Mouse (Mus musculus) intestine, embryonic 14.5 days (tissue): Measurements from ENCODE around the gene Hpse2. TPM values are rescaled to one million over a fixed set of nuclear protein-coding genes. Genes with fewer than 3 reads are reported as not detected.
A peak's percentile ranks its signal among the peaks of the same experiment; 100 is the strongest.

Experiments
- ATAC-seq: fragments of 200-750 bp; cut with Nextera tagmentation; replicated peaks from 2 replicates; pipeline ENCODE4 v1.8.0; 2017; ENCODE audit warnings: low read depth, moderate number of reproducible peaks, moderate TSS enrichment, moderate library complexity; ENCODE audit not compliant: low FRiP score, low TSS enrichment
- DNase-seq: peaks from one replicate; pipeline ENCODE4 v3.0.0-alpha.2; 2018; ENCODE audit warnings: low spot score
- H3K27ac ChIP-seq: fragments of 300-500 bp; sonication (generic); 2 replicates; pipeline ENCODE4 v1.5.1; 2014; ENCODE audit warnings: low read depth, mild to moderate bottlenecking, control low read depth
- H3K27me3 ChIP-seq: fragments of 300-500 bp; sonication (generic); replicated peaks from 2 replicates; pipeline ENCODE4 v1.6.1; 2014; ENCODE audit warnings: low read length, control low read depth; ENCODE audit not compliant: control insufficient read depth, insufficient read depth
- H3K36me3 ChIP-seq: fragments of 300-500 bp; sonication (generic); 2 replicates; pipeline ENCODE4 v1.6.1; 2014; ENCODE audit warnings: low read length, control low read depth; ENCODE audit not compliant: control insufficient read depth, insufficient read depth
- H3K4me1 ChIP-seq: fragments of 300-500 bp; sonication (generic); replicated peaks from 2 replicates; pipeline ENCODE4 v1.6.1; 2014; ENCODE audit warnings: low read length, control low read depth, mixed read lengths; ENCODE audit not compliant: control insufficient read depth, insufficient read depth
- H3K4me2 ChIP-seq: fragments of 300-500 bp; sonication (generic); 2 replicates; pipeline ENCODE4 v1.6.1; 2014; ENCODE audit warnings: low read length
- H3K4me3 ChIP-seq: fragments of 300-500 bp; sonication (generic); 2 replicates; pipeline ENCODE4 v1.5.1; 2014; ENCODE audit warnings: low read depth, low read length, control low read depth, mixed read lengths
- H3K9ac ChIP-seq: fragments of 300-500 bp; sonication (generic); 2 replicates; pipeline ENCODE4 v1.6.1; 2014; ENCODE audit warnings: mild to moderate bottlenecking, low read length
- H3K9me3 ChIP-seq: fragments of 300-500 bp; sonication (generic); 2 replicates; pipeline ENCODE4 v1.6.1; 2016; ENCODE audit warnings: low read length, control low read depth; ENCODE audit not compliant: control insufficient read depth
- WGBS: fragments of 180-500 bp; shearing (Covaris S2); extraction: QIAGEN DNeasy Blood & Tissue Kit; methylation state at CpG from one replicate; pipeline ENCODE4 v1.1.7; 2014; 5-methylcytosine and 5-hydroxymethylcytosine counted together
- polyA plus RNA-seq: library from polyadenylated mRNA; unstranded; fragments of >200 nt; fragmentation: Nextera tagmentation; extraction: Ambion mirVana; gene quantifications from 2 replicates; pipeline ENCODE4 v1.2.1, GENCODE M21; 2014

The Hpse2 gene
- polyA plus RNA-seq, 1 experiment from 2014 or later, result 20.3 TPM

GRCm38 (mm10) chr19:42877653-42878052, 510.5 kb downstream of the Hpse2 start:
- Histone ChIP-seq H3K27ac (no peak overlapping the region), H3K27me3 (no peaks in the 10 kb centered on the region), H3K4me2 (no peak overlapping the region), H3K4me1 (no peaks in the 10 kb centered on the region), H3K9ac (no peak overlapping the region), H3K36me3 (no peaks in the 10 kb centered on the region), H3K4me3 (no peak overlapping the region), H3K9me3 (no peaks in the 10 kb centered on the region)
- no peak for ATAC-seq
- no peak for DNase-seq
- 62% methylated on average over 4 of the region's 4 CpGs for WGBS

- Histone ChIP-seq H3K36me3 (no peaks in the 10 kb centered on the region), H3K27ac (no peak overlapping the region), H3K4me2 (no peak overlapping the region), H3K4me3 (no peak overlapping the region), H3K9ac (no peak overlapping the region), H3K9me3 (no peaks in the 10 kb centered on the region), H3K4me1 (no peaks in the 10 kb centered on the region), H3K27me3 (no peaks in the 10 kb centered on the region)
- ATAC-seq, result no peak
- no peak for DNase-seq
- WGBS, result 76% methylated on average over 4 of the region's 4 CpGs
Observed at GRCm38 (mm10) chr19:42876563-42876962, 511.6 kb downstream of the Hpse2 start.

GRCm38 (mm10) chr19:42869663-42870530, 518.3 kb downstream of the Hpse2 start:
- 74% methylated on average over 8 of the region's 8 CpGs for WGBS
- no peak for ATAC-seq

GRCm38 (mm10) chr19:42868958-42869662, 519.0 kb downstream of the Hpse2 start:
- DNase-seq (no peak), ATAC-seq (no peak)
- H3K9me3 ChIP-seq, result no peaks in the 10 kb centered on the region
- WGBS, result 27% methylated on average over 3 of the region's 3 CpGs
- H3K4me2 ChIP-seq, result no peak overlapping the region
- no peak overlapping the region for H3K27ac ChIP-seq
- no peak overlapping the region for H3K9ac ChIP-seq
- no peak overlapping the region for H3K4me3 ChIP-seq
- H3K27me3 ChIP-seq, result no peaks in the 10 kb centered on the region
- H3K36me3 ChIP-seq, result no peaks in the 10 kb centered on the region
- H3K4me1 ChIP-seq, result peaks cover 22% of the 10 kb centered on the region

More at GRCm38 (mm10) chr19:42869663-42870530, 518.3 kb downstream of the Hpse2 start:
- Histone ChIP-seq H3K4me2 (no peak overlapping the region), H3K9me3 (no peaks in the 10 kb centered on the region), H3K9ac (no peak overlapping the region), H3K4me1 (peaks cover 22% of the 10 kb centered on the region), H3K27me3 (no peaks in the 10 kb centered on the region), H3K36me3 (no peaks in the 10 kb centered on the region), H3K27ac (no peak overlapping the region), H3K4me3 (no peak overlapping the region)
- no peak for DNase-seq

- DNase-seq, result no peak
- WGBS, result 23% methylated on average over 3 of the region's 3 CpGs
- no peaks in the 10 kb centered on the region for H3K36me3 ChIP-seq
- no peaks in the 10 kb centered on the region for H3K9me3 ChIP-seq
- peaks cover 13% of the 10 kb centered on the region for H3K4me1 ChIP-seq
- H3K4me3 ChIP-seq, result no peak overlapping the region
- no peaks in the 10 kb centered on the region for H3K27me3 ChIP-seq
- H3K4me2 ChIP-seq, result no peak overlapping the region
- H3K27ac ChIP-seq, result no peak overlapping the region
- no peak for ATAC-seq
- no peak overlapping the region for H3K9ac ChIP-seq
Observed at GRCm38 (mm10) chr19:42863013-42863412, 525.1 kb downstream of the Hpse2 start.

- no peak overlapping the region for H3K27ac ChIP-seq
- no peak overlapping the region for H3K4me2 ChIP-seq
- no peak overlapping the region for H3K9ac ChIP-seq
- ATAC-seq (no peak), DNase-seq (no peak)
- H3K4me3 ChIP-seq, result no peak overlapping the region
- H3K4me1 ChIP-seq, result no peaks in the 10 kb centered on the region
- H3K27me3 ChIP-seq, result no peaks in the 10 kb centered on the region
- H3K36me3 ChIP-seq, result no peaks in the 10 kb centered on the region
- WGBS, result 77% methylated on average over 5 of the region's 5 CpGs
- peaks cover 5% of the 10 kb centered on the region; the same call in 1 of the 2 replicates for H3K9me3 ChIP-seq
Observed at GRCm38 (mm10) chr19:42857096-42857495, 531.1 kb downstream of the Hpse2 start.

- WGBS, result 79% methylated on average over 4 of the region's 4 CpGs
- Histone ChIP-seq H3K27me3 (no peaks in the 10 kb centered on the region), H3K4me2 (no peak overlapping the region), H3K4me1 (peaks cover 5% of the 10 kb centered on the region; the same call in 1 of the 2 replicates), H3K9me3 (peaks cover 5% of the 10 kb centered on the region; the same call in 1 of the 2 replicates), H3K9ac (no peak overlapping the region), H3K4me3 (no peak overlapping the region), H3K36me3 (no peaks in the 10 kb centered on the region), H3K27ac (no peak overlapping the region)
- DNase-seq (no peak), ATAC-seq (no peak)
Observed at GRCm38 (mm10) chr19:42855649-42856048, 532.5 kb downstream of the Hpse2 start.

GRCm38 (mm10) chr19:42850444-42850843, 537.7 kb downstream of the Hpse2 start:
- WGBS, result 36% methylated on average over 5 of the region's 5 CpGs
- Histone ChIP-seq H3K36me3 (no peaks in the 10 kb centered on the region), H3K4me1 (peaks cover 9% of the 10 kb centered on the region; the same call in 1 of the 2 replicates), H3K9ac (no peak overlapping the region), H3K27ac (peak overlapping the region; percentile 77), H3K9me3 (peaks cover 5% of the 10 kb centered on the region; the same call in 1 of the 2 replicates), H3K4me3 (no peak overlapping the region), H3K4me2 (no peak overlapping the region), H3K27me3 (no peaks in the 10 kb centered on the region)
- DNase-seq (no peak), ATAC-seq (no peak)
